Mouse (Mus musculus) left cerebral cortex, adult 18-20 months (tissue): ENCODE data around the gene Six1. TPM values are rescaled to one million over a fixed set of nuclear protein-coding genes. Genes with fewer than 3 reads are reported as not detected.
"Not testable (repeated sequence)": the region's sequence is repeated elsewhere in the genome, so short reads cannot be mapped to it uniquely, and the experiment has no call there.

ENCODE experiments used
- DNase-seq, 2 experiments: peaks; one replicate each; pipeline ENCODE4 v3.0.0; 2021 to 2022; ENCODE audit warnings: low spot score in 2 of 2, mixed read lengths in 1 of 2
- long read RNA-seq, 2 experiments: library from polyadenylated mRNA; stranded (forward); transcript quantifications; one replicate each; pipeline ENCODE4 v2.0.0; 2021
- total RNA-seq, 2 experiments: library from RNA; stranded (reverse); gene quantifications; 2 replicates each; pipeline ENCODE4 v1.2.3; 2021

The Six1 gene
- total RNA-seq = under 1 TPM; 0.40 to 0.42 TPM
- long read RNA-seq, experiment 1 = 0 reads
- long read RNA-seq, experiment 2 = 0 reads

- no peak for DNase-seq
These were observed at the start of gene Six1 for GRCm38 (mm10) chr12:73053668-73054241. Six1 (minus strand) TSS chr12:73053887.

DNA sequence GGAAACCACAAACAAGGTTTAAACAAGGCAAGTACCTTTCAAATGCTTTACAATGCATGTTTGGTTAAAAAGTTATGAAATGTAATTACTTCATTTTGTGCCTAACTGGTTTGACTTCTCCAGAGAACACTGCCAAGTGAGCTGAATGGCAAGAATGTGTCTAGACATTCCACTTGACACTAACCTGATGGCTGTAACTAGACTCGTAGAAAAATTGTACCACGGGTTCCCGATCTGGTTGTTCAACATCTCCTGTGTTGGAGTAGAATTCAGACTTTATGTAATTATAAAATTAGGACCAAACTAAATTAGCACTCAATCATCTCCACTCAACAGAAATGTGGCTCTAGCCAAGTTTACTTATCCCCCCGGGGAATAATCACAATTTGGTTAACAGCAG is 44.9 kb upstream of the Six1 start:
- DNase-seq = no peak

DNA sequence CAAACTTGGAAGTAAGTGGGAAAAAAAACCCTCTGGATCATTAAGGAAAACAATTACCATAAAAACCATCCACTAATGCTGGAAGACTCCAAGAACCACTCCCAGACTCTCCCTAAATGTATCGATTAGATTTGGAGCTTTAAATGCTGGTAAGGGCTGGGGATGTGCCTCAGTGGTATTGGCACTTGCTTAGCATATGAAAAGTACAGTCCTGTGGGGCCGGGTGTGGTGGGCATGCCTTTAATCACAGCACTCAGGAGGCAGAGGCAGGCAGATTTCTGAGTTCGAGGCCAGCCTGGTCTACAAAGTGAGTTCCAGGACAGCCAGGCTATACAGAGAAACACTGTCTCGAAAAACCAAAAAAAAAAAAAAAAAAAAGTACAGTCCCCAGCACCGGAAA is 42.5 kb upstream of the Six1 start:
- not testable (repeated sequence) for DNase-seq

DNA sequence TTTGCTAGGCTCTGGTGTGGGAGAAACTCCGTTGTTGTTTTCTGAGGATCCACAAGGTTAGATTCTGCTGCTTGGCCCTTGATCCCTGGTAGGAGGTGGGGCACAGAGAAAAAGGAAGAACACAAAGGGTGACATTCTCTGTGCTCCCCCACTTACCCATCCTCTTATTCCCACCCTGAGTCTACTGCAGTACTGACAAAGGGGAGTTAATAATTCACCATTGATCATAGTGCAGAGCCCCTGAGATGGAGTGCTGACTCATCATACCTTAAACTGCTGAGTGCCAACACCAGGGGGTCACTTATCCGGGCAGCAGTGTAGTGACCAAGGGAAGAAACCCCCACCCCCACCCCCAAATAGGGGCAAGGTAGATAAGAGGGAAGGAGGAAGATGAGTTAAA is 40.9 kb upstream of the Six1 start:
- no peak for DNase-seq

DNA sequence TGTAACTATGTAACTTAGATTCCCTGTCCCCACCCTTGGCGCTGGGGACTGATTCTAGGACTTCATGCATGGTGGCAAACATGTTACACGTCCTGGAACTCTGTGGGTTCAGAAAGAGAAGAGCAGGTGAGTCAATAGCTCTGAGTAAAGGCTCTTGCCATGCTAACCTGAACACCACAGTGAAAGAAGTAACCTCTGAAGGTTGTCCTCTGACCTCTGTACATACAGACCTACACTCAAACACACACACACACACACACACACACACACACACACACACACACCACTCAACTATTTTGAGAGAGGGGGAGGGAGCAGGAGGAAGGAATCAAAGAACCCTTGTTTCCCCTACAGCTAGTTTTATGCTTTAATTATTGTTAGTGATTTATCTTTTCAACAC is 40.5 kb upstream of the Six1 start:
- no peak for DNase-seq

DNA sequence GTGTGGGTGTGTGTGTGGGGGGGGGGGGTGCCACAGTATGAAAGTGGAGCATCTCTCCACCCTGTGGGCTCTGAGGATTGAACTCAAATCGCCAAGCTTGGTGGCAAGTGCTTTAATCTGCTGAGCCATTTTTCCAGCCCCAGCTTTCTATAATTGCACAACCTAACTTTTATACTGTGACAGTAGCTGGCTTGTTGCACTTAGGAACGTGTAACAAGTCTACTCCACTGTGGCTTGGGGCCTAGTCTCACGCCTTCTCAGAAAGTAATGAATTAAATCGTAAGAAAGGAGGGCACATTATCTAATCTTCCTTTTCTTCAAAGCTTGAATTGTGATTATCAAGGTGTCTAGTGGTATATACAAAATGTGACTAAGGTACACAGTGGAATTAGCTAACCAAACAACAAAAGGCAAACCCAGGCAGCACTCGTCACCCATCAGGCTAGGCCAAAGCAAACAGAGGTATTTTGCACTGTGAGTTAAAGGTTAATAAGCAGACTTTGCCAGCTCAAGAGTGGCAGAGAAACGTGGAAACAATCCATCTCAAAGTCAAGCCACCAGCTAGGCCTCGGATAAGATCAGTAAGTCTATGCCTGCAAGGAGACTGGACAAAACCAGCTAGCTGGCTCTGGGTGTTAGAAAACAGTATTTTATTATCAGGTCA is 37.1 kb upstream of the Six1 start:
- DNase-seq = no peak

GRCm38 (mm10) chr12:73088911-73089310 is 35.2 kb upstream of the Six1 start:
- DNase-seq = no peak

DNA sequence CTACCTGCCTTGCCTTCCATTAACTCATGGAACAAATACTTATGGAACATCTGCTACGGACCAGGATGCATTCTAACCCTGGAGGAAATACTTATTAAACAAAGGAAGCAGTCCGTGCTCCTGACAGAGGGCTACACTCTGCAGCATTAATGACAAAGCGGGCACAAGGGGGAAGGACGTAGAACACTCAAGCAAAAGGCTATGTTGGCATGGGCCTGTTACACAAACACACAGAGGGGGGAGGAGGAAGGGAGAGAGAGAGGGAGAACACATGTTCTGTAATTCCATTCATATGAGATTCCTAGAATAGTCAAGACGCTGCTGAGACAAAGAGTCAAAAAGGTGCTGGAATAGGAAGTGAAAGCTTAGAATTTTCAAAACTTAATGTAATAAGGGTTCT is 34.8 kb upstream of the Six1 start:
- no peak for DNase-seq

- no peak for DNase-seq
These were observed 33.4 kb upstream of the Six1 start for GRCm38 (mm10) chr12:73087086-73087485.

DNA sequence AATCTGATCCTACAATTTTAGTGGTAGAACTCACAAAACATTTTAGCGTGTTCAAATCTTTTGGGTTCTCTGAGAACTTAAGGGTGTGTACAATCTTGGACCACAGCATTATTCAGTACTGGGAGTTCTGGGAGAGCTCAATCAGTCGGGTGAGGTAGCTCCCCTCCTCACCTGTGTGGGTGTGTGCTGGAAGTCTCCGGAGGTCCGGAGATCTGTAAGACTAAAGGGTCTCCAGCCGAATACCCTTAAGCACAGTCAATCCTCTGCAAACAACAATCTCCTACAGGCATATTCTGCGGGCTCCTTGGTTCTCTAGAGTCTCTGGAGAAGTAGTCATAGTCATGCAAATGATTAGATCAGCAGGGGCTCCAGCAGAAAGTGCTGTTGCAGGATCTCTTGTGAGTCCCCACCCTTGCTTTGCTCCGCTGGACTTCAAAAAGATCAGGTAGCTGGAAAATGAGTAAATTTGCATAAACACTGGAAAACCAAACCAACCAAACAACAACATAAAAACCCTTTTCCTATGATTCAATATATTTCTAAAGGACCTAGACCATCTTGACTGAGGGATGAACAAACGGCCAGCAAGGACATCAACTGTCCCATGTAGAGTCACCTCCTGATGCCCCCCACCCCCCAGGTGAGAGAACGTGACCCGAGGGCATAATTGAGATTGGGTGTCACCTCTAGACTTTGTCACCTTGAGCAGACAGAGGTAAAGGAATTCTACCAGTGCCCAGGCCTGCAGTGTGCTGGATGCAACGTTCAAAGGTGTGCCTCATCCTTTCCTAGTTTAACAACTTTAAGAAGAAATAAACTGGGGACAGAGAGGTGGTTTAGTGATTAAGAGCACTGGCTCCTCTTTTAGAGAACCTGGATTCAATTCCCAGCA is 32.3 kb upstream of the Six1 start:
- no peak for DNase-seq

GRCm38 (mm10) chr12:73083773-73084172 is 30.1 kb upstream of the Six1 start:
- DNase-seq = no peak

- not testable (repeated sequence) for DNase-seq
These were observed 28.1 kb upstream of the Six1 start for GRCm38 (mm10) chr12:73081828-73082227.

DNA sequence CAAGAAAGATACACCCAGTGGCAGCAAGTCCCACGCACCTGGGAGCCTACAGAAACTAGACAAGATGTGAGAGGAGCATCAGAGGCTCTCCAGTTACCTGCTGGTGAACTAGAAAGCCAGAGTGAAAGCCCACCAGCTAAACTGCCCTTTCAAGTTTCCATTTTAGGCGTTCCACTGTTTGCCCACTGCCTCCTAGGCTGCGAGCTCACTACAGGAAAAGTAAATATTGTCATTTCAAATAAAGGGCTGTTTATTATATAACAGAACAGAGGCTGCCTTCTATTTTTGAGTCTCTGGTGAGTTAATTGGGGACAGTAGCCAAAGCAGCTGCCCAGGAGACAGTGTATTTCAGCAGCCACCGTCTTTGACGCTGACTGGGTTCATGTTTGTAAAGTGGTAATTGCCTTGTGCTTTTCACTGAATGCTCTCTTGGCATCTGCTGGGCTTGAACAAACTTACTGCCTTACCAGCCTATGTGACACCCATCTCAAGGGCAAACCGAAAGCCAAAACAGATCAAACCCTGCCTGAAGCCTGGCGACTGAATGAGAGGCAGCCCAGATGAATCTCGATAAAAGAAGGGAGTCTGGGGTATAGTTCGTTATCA is 7.2 kb upstream of the Six1 start:
- no peak for DNase-seq

DNA sequence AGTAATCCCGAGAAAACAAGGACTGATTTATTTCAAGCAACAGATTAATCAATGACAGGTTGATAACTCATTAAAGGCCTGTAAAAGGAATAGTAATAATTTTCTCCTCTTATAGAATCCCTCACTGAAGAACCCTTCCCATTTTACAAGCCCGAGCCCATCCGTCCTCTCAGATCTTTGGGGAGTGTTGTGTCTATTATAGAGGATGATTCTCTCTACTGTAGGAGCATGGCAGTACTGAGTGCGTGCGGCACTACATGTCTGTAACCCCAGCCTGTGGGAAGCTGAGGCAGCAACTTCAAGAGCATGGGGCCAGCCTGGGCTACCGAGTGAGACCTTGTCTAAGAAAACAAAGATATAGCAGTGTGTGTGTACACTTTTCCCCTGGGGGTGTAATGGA is 3.8 kb upstream of the Six1 start:
- no peak for DNase-seq

- no peak for DNase-seq
These were observed 1.8 kb upstream of the Six1 start for GRCm38 (mm10) chr12:73055451-73055850.

DNA sequence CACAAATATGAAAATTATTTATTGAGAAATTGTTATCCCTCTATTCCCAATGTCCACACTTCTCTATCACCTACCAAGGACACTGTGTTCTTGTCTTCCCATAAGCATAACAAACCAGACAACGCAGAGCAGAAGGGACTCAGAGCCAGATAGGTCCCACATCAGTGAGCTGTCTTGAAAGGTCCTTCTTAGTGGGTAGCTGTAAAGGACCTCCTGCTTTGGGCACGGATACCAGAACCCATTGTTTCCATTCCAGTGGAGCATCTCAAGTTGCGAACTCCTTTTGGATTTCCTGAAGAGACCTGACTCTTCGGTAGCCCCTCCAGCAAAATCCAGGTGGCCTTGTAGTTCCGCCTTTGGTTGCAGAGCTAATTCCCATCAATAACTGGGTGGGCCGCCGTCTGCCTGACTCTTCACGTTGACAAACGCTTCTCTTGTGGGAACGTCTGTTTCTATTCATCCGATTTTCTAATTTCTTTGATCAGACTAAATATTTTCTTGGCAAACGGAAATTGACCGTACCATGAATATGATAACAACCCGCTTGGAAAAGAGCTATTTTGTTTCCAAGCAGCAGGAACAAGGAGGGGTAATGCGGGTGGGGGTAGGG is 994 bp upstream of the Six1 start:
- no peak for DNase-seq

DNA sequence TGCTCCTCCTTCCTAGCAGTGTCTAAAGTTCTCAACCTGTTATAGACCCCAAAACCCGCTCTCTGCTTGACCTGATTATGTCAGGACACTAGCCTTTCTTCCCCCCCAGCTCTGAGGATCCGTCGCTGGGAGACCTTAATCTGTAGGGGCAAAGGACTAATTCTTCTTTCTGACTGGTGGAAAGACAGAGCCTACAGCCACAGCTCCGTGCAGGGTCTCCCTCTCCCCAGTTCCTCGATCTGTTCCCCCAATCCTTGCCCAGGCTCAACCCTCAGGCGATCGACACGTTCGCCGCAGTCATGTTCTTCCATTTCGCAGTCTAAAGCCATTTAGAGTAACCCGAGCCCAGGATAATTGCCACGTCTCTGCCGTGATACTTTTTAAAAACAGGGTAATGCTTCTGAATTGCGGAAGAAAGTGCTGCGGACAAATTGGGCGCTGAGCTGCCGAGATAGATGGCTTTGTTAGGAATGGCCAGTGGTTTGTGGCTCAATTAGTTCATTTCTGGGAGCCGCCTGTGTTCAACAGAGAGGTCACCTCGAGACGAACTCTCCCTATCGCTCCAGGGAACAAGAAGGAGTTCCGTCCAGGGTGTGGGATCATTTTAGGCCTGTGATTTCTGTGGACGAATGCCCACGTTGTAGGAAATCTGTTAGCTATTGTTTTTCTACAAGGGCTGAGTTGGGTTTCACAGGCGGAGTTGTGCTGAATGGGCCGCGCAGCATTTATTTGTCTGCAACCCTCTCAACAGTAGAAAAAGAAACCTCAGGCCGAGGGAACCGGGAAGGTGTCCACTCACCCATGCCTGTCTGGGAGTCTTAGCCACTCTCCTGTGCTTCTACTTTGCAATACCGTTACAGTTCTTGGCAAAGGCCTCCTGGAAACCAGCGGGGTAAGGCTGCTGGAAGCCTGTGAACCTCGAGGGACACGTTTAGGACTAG is 766 bp downstream of the Six1 start:
- DNase-seq = no peak

DNA sequence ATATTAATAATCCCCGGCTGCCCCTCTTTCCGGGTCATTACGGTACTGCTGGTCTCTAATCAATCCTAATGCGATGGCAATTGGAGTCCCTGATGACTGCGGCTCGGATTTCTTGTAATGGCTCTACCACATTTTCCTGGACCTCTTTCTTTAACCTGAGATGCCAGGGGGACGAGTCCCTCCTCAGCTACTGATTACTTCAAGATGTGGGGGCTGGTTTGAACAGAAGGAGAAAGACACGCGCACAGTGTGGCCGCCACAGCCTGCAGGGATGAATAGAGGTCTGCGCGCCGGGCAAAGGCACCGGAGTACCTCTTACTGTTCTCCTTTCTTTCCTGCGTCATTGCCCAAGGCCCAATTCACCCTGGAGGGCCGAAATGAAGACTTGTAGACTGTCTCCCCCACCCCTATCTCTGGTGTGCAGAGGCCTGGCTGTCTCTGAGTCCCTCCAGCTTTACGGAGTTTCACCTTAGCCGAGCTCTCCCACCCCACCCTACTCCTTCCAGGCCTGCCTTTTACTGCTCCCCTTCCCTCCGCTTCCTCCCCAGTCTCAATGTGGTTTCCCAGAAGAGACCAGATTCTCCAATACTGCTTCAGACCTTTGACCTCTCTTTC is 1.5 kb downstream of the Six1 start:
- no peak for DNase-seq

DNA sequence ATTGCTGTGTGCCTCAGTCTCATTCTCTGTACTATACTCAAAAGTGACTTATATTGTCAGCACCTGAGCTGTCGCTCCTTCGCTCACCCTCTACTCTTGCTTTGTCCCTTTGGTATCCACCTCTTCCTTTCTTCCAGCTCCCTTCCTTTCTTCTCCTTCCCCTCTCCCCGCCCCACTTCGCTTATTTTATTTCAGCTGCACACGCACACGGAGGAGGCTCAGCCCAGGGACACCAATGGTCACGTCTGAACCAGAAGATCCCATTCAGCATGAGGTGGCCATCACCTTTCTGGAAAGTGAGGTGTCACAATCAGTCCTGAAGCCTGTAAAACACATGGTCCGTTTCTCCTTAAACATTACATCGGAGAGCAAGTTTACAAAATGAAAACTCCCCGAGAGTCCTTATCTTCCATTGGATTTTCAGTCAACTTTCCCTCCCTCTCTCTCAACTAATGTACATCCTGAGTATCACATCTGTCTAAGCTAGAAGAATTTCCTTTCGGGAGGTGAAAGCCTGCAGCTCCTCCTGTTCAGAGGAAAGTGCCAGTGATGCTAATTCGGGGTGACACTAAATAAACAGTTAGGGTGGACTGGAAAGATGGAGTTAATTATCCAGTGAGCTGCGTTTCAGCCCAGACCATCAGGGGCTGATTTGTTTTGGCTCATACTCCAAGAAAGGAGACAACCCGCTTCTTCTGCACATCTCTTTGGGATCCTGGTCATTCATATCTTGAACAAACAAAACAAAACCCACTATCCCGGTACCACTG is 2.7 kb downstream of the Six1 start:
- DNase-seq = no peak
